Mouse (Mus musculus) cortical plate, adult 2 months (tissue): ENCODE measurements around the gene Abcg4. TPM values are rescaled to one million over a fixed set of nuclear protein-coding genes. Genes with fewer than 3 reads are reported as not detected.
A peak's percentile ranks its signal among the peaks of the same experiment; 100 is the strongest.

Experiments
- H3K27ac ChIP-seq: fragments of 200-500 bp; 2 replicates; pipeline ENCODE4 v1.5.1; 2012; ENCODE audit warnings: low read length, control low read depth, inconsistent platforms; ENCODE audit not compliant: insufficient read depth
- H3K4me1 ChIP-seq: fragments of 200-500 bp; 2 replicates; pipeline ENCODE4 v1.6.1; 2011; ENCODE audit warnings: low read length; ENCODE audit not compliant: control insufficient read depth, insufficient read depth
- H3K4me3 ChIP-seq: fragments of 200-500 bp; 2 replicates; pipeline ENCODE4 v1.5.1; 2011; ENCODE audit warnings: mild to moderate bottlenecking, low read length, control low read depth; ENCODE audit not compliant: insufficient read depth
- CTCF ChIP-seq: fragments of 200-500 bp; IDR thresholded peaks from 2 replicates; pipeline ENCODE4 v1.5.1; 2011; ENCODE audit warnings: mild to moderate bottlenecking, control low read depth, low read length; ENCODE audit not compliant: insufficient read depth; ENCODE audit errors: extremely low read depth
- POLR2A ChIP-seq: fragments of 200-500 bp; IDR thresholded peaks from 2 replicates; pipeline ENCODE4 v1.6.1; 2011; ENCODE audit warnings: mild to moderate bottlenecking, low read length, control low read depth; ENCODE audit not compliant: insufficient read depth; ENCODE audit errors: extremely low read depth
- polyA plus RNA-seq: library from polyadenylated mRNA; depleted of rRNA; stranded (reverse); fragments of >200 nt; gene quantifications from 2 replicates; pipeline ENCODE4 v1.2.3, GENCODE M21; 2012; rRNA removed

The Abcg4 gene
- polyA plus RNA-seq, 1 experiment = 86.3 TPM

GRCm38 (mm10) chr9:44231609-44232008 is 56.8 kb downstream of the Abcg4 start:
- Histone ChIP-seq H3K4me1 (peaks cover 5% of the 10 kb centered on the region; the same call in 1 of the 2 replicates), H3K4me3 (no peak overlapping the region), H3K27ac (no peak overlapping the region)
- TF ChIP-seq POLR2A (no peak), CTCF (no peak)

- H3K27ac ChIP-seq = peak overlapping the region; percentile 34; the same call in 1 of the 2 replicates
- peaks cover 12% of the 10 kb centered on the region for H3K4me1 ChIP-seq
- no peak overlapping the region for H3K4me3 ChIP-seq
- no peak for TF ChIP-seq POLR2A
- no peak for TF ChIP-seq CTCF
Observed at GRCm38 (mm10) chr9:44225993-44226392, 62.4 kb downstream of the Abcg4 start.

Other genes starting within 250 kb of the Abcg4 start
- gene Thy1, start 245.2 kb downstream of the Abcg4 start, polyA plus RNA-seq = 1,180 and 1,226 TPM in 2 replicates
- gene Usp2, start 221.6 kb downstream of the Abcg4 start, polyA plus RNA-seq = 50.1 and 50.9 TPM in 2 replicates
- 0.15 and 0.35 TPM in 2 replicates for gene Mfrp, start 186.9 kb downstream of the Abcg4 start, polyA plus RNA-seq
- 24.7 and 30.5 TPM in 2 replicates for gene C1qtnf5, start 181.4 kb downstream of the Abcg4 start, polyA plus RNA-seq
- 0.10 and 0.19 TPM in 2 replicates for gene Gm49380, start 175.1 kb downstream of the Abcg4 start, polyA plus RNA-seq
- 29.5 and 30.3 TPM in 2 replicates for gene Rnf26, start 175.1 kb downstream of the Abcg4 start, polyA plus RNA-seq
- gene Mcam, start 154.1 kb downstream of the Abcg4 start, polyA plus RNA-seq = 26.2 and 27.4 TPM in 2 replicates
- gene Cbl, start 54.6 kb downstream of the Abcg4 start, polyA plus RNA-seq = 18.2 and 22.8 TPM in 2 replicates
- gene Ccdc153, start 47.9 kb downstream of the Abcg4 start, polyA plus RNA-seq = 1.8 and 4.9 TPM in 2 replicates
- gene Pdzd3, start 37.1 kb downstream of the Abcg4 start, polyA plus RNA-seq = 0.40 and 0.71 TPM in 2 replicates
- gene Nlrx1, start 20.0 kb downstream of the Abcg4 start, polyA plus RNA-seq = 7.0 and 8.0 TPM in 2 replicates
- gene Hinfp, start 17.1 kb upstream of the Abcg4 start, polyA plus RNA-seq = 27.6 and 33.6 TPM in 2 replicates
- 203 and 213 TPM in 2 replicates for gene C2cd2l, start 31.7 kb upstream of the Abcg4 start, polyA plus RNA-seq
- gene Dpagt1, start 37.4 kb upstream of the Abcg4 start, polyA plus RNA-seq = 18.0 and 19.3 TPM in 2 replicates
- gene H2afx, start 46.1 kb upstream of the Abcg4 start, polyA plus RNA-seq = 64.8 and 68.3 TPM in 2 replicates
- gene Hmbs, start 55.6 kb upstream of the Abcg4 start, polyA plus RNA-seq = 30.5 and 31.2 TPM in 2 replicates
- gene Vps11, start 73.1 kb upstream of the Abcg4 start, polyA plus RNA-seq = 42.2 and 43.2 TPM in 2 replicates
- gene Hyou1, start 90.9 kb upstream of the Abcg4 start, polyA plus RNA-seq = 55.4 and 56.7 TPM in 2 replicates
- gene Slc37a4, start 108.2 kb upstream of the Abcg4 start, polyA plus RNA-seq = 49.9 and 58.8 TPM in 2 replicates
- 559 and 574 TPM in 2 replicates for gene Rps25, start 118.5 kb upstream of the Abcg4 start, polyA plus RNA-seq
- gene Trappc4, start 119.0 kb upstream of the Abcg4 start, polyA plus RNA-seq = 83.8 and 88.1 TPM in 2 replicates
- 46.7 and 48.0 TPM in 2 replicates for gene Ccdc84, start 130.0 kb upstream of the Abcg4 start, polyA plus RNA-seq
- gene Foxr1, start 152.5 kb upstream of the Abcg4 start, polyA plus RNA-seq = 0.04 TPM in 1 of 2 replicates, not detected in the other
- gene Upk2, start 166.4 kb upstream of the Abcg4 start, polyA plus RNA-seq = 0.11 TPM in 1 of 2 replicates, not detected in the other
- 13.8 and 14.6 TPM in 2 replicates for gene Bcl9l, start 194.2 kb upstream of the Abcg4 start, polyA plus RNA-seq